In the genomic region with DNA sequence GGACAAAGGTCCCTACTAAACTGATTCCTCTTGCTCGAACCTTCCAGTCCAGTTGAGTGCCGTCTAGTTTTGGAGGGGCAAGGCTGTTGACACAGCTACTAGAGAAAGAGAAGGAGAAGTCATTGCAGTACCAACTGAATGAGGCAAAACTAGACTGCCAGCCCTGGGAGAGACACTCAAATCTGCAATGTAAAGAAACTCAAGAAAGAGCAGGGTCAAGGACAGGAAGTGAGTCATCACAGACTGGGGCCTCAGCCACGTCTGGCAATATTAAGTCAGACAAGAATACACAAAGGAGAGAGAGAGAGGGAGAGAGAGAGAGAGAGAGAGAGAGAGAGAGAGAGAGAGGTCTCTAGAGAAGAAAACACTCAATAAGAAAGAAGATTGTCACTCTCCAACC, we compare ENCODE assay signal across 19 mouse cellular contexts. TPM values are rescaled to one million over a fixed set of nuclear protein-coding genes. Genes with fewer than 3 reads are reported as not detected.
DNase-seq lines count a peak whose midpoint lies in the region; ATAC-seq and TF ChIP-seq lines count a peak whose summit lies in the region.
"Had no signal": no experiment of that assay in that cellular context is flagged by ENCODE, and none has a peak within 500 bp of the region (broad histone marks: within the 10 kb centered on the region; RNA-seq: fewer than 3 reads in every experiment).

No protein-coding gene starts in this region.

- H3K4me2 ChIP-seq in lung, postnatal 0 days (replicated peaks; ENCODE audit: low read depth, low read length), result no peak overlapping the region
- H3K4me2 ChIP-seq in liver, embryonic 12.5 days, result no peak overlapping the region
- H3K4me2 ChIP-seq: embryonic facial prominence, embryonic 15.5 days; forebrain, embryonic 12.5 days; heart, embryonic 13.5 days; hindbrain, embryonic 15.5 days had no signal

- H3K4me3 ChIP-seq in lung, postnatal 0 days (ENCODE audit: low read depth, low read length), result no peak overlapping the region
- H3K4me3 ChIP-seq in embryonic fibroblast, embryonic 13.5 days (ENCODE audit: insufficient read depth, low read length), result no peak overlapping the region
- no peak overlapping the region for H3K4me3 ChIP-seq in liver, embryonic 12.5 days
- H3K4me3 ChIP-seq: embryonic facial prominence, embryonic 15.5 days; forebrain, embryonic 12.5 days; gastrocnemius, adult 2 months; heart, embryonic 13.5 days; hindbrain, embryonic 15.5 days had no signal

- peak; percentile 17 for DNase-seq in lung, postnatal 0 days (ENCODE audit: low spot score)
- DNase-seq in lung, postnatal 4 days, result no peak
- DNase-seq in 416B (ENCODE audit: low read depth), result peak; percentile 79
- DNase-seq in frontal cortex, postnatal 36 days (ENCODE audit: low spot score in 2 of 2), result no peak
- DNase-seq in right cerebral cortex, postnatal 4 days, result no peak
- DNase-seq: adrenal gland, adult 8-10 months; adrenal gland, postnatal 36 days; cerebellum, adult 2 months; cerebellum, postnatal 10 days; gastrocnemius, adult 2 months; gastrocnemius, postnatal 25 days; heart, postnatal 36 days had no signal

- no peak for TF ChIP-seq CTCF in lung, postnatal 0 days (IDR thresholded peaks at IDR 0.05)
- TF ChIP-seq CTCF in embryonic fibroblast, embryonic 13.5 days (IDR thresholded peaks at IDR 0.05; ENCODE audit: borderline replicate concordance, insufficient read depth, low read length), result no peak

- no peak overlapping the region for H3K9ac ChIP-seq in lung, postnatal 0 days (replicated peaks; ENCODE audit: low read depth)
- no peak overlapping the region for H3K9ac ChIP-seq in liver, embryonic 12.5 days
- H3K9ac ChIP-seq: embryonic facial prominence, embryonic 15.5 days; forebrain, embryonic 12.5 days; heart, embryonic 13.5 days; hindbrain, embryonic 15.5 days had no signal

- no peak for TF ChIP-seq EP300 in lung, postnatal 0 days (IDR thresholded peaks at IDR 0.05)

- TF ChIP-seq POLR2A in embryonic fibroblast, embryonic 13.5 days (IDR thresholded peaks at IDR 0.05; ENCODE audit: low read depth, low read length), result no peak

- WGBS in lung, postnatal 0 days, result 33% methylated on average over 3 of the region's 3 CpGs
- whole genome bisulfite sequencing in liver, embryonic 12.5 days (ENCODE audit: insufficient replicate concordance), result 29% methylated on average over 3 of the region's 3 CpGs

- ATAC-seq in lung, postnatal 0 days, result peak; percentile 62
- ATAC-seq in liver, embryonic 12.5 days, result no peak
- ATAC-seq: forebrain, embryonic 16.5 days had no signal

- no peaks in the 10 kb centered on the region for H3K36me3 ChIP-seq in lung, postnatal 0 days (ENCODE audit: insufficient read depth, low read length)
- no peaks in the 10 kb centered on the region for H3K36me3 ChIP-seq in liver, embryonic 12.5 days
- H3K36me3 ChIP-seq: embryonic facial prominence, embryonic 15.5 days; forebrain, embryonic 12.5 days; heart, embryonic 13.5 days; hindbrain, embryonic 15.5 days had no signal

- H3K9me3 ChIP-seq in lung, postnatal 0 days (ENCODE audit: low read length), result no peaks in the 10 kb centered on the region
- no peaks in the 10 kb centered on the region for H3K9me3 ChIP-seq in liver, embryonic 12.5 days (replicated peaks)
- H3K9me3 ChIP-seq: embryonic facial prominence, embryonic 15.5 days; forebrain, embryonic 12.5 days; heart, embryonic 13.5 days; hindbrain, embryonic 15.5 days had no signal

- H3K4me1 ChIP-seq in lung, postnatal 0 days (ENCODE audit: insufficient read depth, low read depth, low read length), result no peaks in the 10 kb centered on the region
- H3K4me1 ChIP-seq in embryonic fibroblast, embryonic 13.5 days (ENCODE audit: control insufficient read depth, insufficient read depth, low read length), result no peaks in the 10 kb centered on the region
- H3K4me1 ChIP-seq in liver, embryonic 12.5 days, result no peaks in the 10 kb centered on the region
- H3K4me1 ChIP-seq: embryonic facial prominence, embryonic 15.5 days; forebrain, embryonic 12.5 days; heart, embryonic 13.5 days; hindbrain, embryonic 15.5 days had no signal

- no peaks in the 10 kb centered on the region for H3K27me3 ChIP-seq in lung, postnatal 0 days (replicated peaks; ENCODE audit: insufficient read depth, low read length)
- no peaks in the 10 kb centered on the region for H3K27me3 ChIP-seq in liver, embryonic 12.5 days (replicated peaks)
- H3K27me3 ChIP-seq: embryonic facial prominence, embryonic 15.5 days; forebrain, embryonic 12.5 days; heart, embryonic 13.5 days; hindbrain, embryonic 15.5 days had no signal

- H3K27ac ChIP-seq in lung, postnatal 0 days (ENCODE audit: low read length), result no peak overlapping the region
- peak overlapping the region; percentile 25 for H3K27ac ChIP-seq in embryonic fibroblast, embryonic 13.5 days (ENCODE audit: insufficient read depth, low read length)
- H3K27ac ChIP-seq in liver, embryonic 12.5 days, result no peak overlapping the region
- H3K27ac ChIP-seq: embryonic facial prominence, embryonic 15.5 days; forebrain, embryonic 12.5 days; gastrocnemius, adult 2 months; heart, embryonic 13.5 days; hindbrain, embryonic 15.5 days had no signal

RNA-seq across cellular contexts. Expression of a gene that starts 36.4 kb away (rescaled TPM):
- 28.9 and 32.7 TPM in 2 replicates for polyA plus RNA-seq in lung, postnatal 0 days (2015; fragmentation: Nextera tagmentation; extraction: Ambion mirVana)
- polyA plus RNA-seq in embryonic fibroblast, embryonic 13.5 days (2011; ENCODE audit: insufficient read length, low read depth, missing spikeins), result 40.1 and 54.5 TPM in 2 replicates
- 52.8 and 52.9 TPM in 2 replicates for polyA plus RNA-seq in liver, embryonic 12.5 days (2016; fragmentation: Nextera tagmentation; extraction: Ambion mirVana)

Comparison
In these comparisons a context has a peak if more than half of its experiments do, and no peak if none do; other contexts are left out.
1. DNase-seq: peak in lung, postnatal 0 days (single experiment) and 416B (single experiment); none in lung, postnatal 4 days (0 of 2), frontal cortex, postnatal 36 days (0 of 2) and right cerebral cortex, postnatal 4 days (single experiment).